20 mouse cellular contexts compared by ENCODE assay signal in the genomic region with DNA sequence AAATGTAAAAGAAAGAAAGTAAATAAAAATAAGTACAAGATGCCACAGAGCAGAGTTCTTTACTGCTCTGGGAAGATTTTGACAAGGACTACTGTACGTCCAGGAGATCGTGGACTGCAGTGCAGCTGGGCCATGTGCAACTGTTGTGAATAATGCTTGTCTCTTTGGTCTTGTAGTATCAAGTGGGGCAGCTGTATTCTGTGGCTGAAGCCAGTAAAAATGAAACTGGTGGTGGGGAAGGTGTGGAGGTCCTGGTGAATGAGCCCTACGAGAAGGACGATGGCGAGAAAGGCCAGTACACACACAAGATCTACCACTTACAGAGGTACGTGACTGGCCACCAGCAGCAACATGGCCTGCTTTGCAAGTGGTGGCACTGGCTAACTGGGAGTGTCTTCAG. TPM values are rescaled to one million over a fixed set of nuclear protein-coding genes. Genes with fewer than 3 reads are reported as not detected.
A peak's percentile ranks its signal among the peaks of the same experiment; 100 is the strongest.
DNase-seq lines count a peak whose midpoint lies in the region; ATAC-seq and TF ChIP-seq lines count a peak whose summit lies in the region.
"Had no signal": no experiment of that assay in that cellular context is flagged by ENCODE, and none has a peak within 500 bp of the region (broad histone marks: within the 10 kb centered on the region; RNA-seq: fewer than 3 reads in every experiment).

No protein-coding gene starts in this region.

- no peaks in the 10 kb centered on the region for H3K27me3 ChIP-seq in kidney, embryonic 14.5 days (ENCODE audit: control insufficient read depth, insufficient read depth, low read length)
- H3K27me3 ChIP-seq in lung, postnatal 0 days (replicated peaks; ENCODE audit: insufficient read depth, low read length) = no peaks in the 10 kb centered on the region
- no peaks in the 10 kb centered on the region for H3K27me3 ChIP-seq in thymus, adult 2 months (ENCODE audit: control insufficient read depth, insufficient read depth, low read length)
- H3K27me3 ChIP-seq: liver, embryonic 13.5 days had no signal

- no peaks in the 10 kb centered on the region for H3K9me3 ChIP-seq in kidney, embryonic 14.5 days (ENCODE audit: control insufficient read depth, low read length)
- H3K9me3 ChIP-seq in lung, postnatal 0 days (ENCODE audit: low read length) = no peaks in the 10 kb centered on the region
- H3K9me3 ChIP-seq: heart, embryonic 10.5 days; liver, embryonic 13.5 days had no signal

- TF ChIP-seq POLR2A in thymus, adult 2 months (IDR thresholded peaks at IDR 0.05; ENCODE audit: control insufficient read depth, extremely low read depth, insufficient read depth, low read length, poor library complexity) = no peak

- DNase-seq in gastrocnemius, adult 2 months = no peak
- no peak for DNase-seq in gastrocnemius, postnatal 36 days
- DNase-seq in kidney, adult 8-10 months = no peak
- DNase-seq in lung, postnatal 0 days (ENCODE audit: low spot score) = no peak
- no peak for DNase-seq in lung, adult 18-20 months
- no peak for DNase-seq in thymus, adult 2 months
- DNase-seq: adrenal gland, postnatal 36 days; cerebellum, adult 2 months; cerebellum, postnatal 36 days; gastrocnemius, postnatal 14 days; heart, postnatal 4 days; kidney, adult 18-20 months; liver, embryonic 13.5 days; lung, postnatal 36 days; retina, postnatal 1 day; thymus, postnatal 36 days had no signal

- H3K36me3 ChIP-seq in kidney, embryonic 14.5 days (ENCODE audit: control insufficient read depth, insufficient read depth, low read length) = peaks cover 67% of the 10 kb centered on the region
- H3K36me3 ChIP-seq in lung, postnatal 0 days (ENCODE audit: insufficient read depth, low read length) = peaks cover 24% of the 10 kb centered on the region
- H3K36me3 ChIP-seq in thymus, adult 2 months (ENCODE audit: control insufficient read depth, insufficient read depth, low read length) = peaks cover 61% of the 10 kb centered on the region

- WGBS in kidney, embryonic 14.5 days = 68% methylated on average over 6 of the region's 6 CpGs
- WGBS in lung, postnatal 0 days = 80% methylated on average over 6 of the region's 6 CpGs
- WGBS in thymus, adult 2 months = 89% methylated on average over 6 of the region's 6 CpGs

- no peak overlapping the region for H3K9ac ChIP-seq in kidney, embryonic 14.5 days (ENCODE audit: low read depth, low read length)
- no peak overlapping the region for H3K9ac ChIP-seq in lung, postnatal 0 days (replicated peaks; ENCODE audit: low read depth)
- H3K9ac ChIP-seq: liver, embryonic 13.5 days had no signal

- H3K4me2 ChIP-seq in kidney, embryonic 14.5 days (replicated peaks; ENCODE audit: low read depth, low read length) = no peak overlapping the region
- H3K4me2 ChIP-seq in lung, postnatal 0 days (replicated peaks; ENCODE audit: low read depth, low read length) = no peak overlapping the region
- H3K4me2 ChIP-seq: liver, embryonic 13.5 days; midbrain, embryonic 11.5 days had no signal

- peak overlapping the region; percentile 0; the same call in 1 of the 2 replicates for H3K4me3 ChIP-seq in gastrocnemius, adult 2 months
- no peak overlapping the region for H3K4me3 ChIP-seq in kidney, embryonic 14.5 days (ENCODE audit: low read length)
- H3K4me3 ChIP-seq in lung, postnatal 0 days (ENCODE audit: low read depth, low read length) = no peak overlapping the region
- no peak overlapping the region for H3K4me3 ChIP-seq in thymus, adult 2 months (ENCODE audit: control insufficient read depth, insufficient read depth, low read length)
- H3K4me3 ChIP-seq: heart, embryonic 10.5 days; liver, embryonic 13.5 days had no signal

- TF ChIP-seq EP300 in lung, postnatal 0 days (IDR thresholded peaks at IDR 0.05) = no peak

- no peaks in the 10 kb centered on the region for H3K4me1 ChIP-seq in kidney, embryonic 14.5 days (ENCODE audit: control insufficient read depth, insufficient read depth, low read length)
- 0 out of 2 replicates have a peak, but pooled peaks cover 3% of the 10 kb centered on the region for H3K4me1 ChIP-seq in lung, postnatal 0 days (ENCODE audit: insufficient read depth, low read depth, low read length)
- H3K4me1 ChIP-seq in thymus, adult 2 months (replicated peaks; ENCODE audit: control insufficient read depth, insufficient read depth, low read length) = peaks cover 19% of the 10 kb centered on the region

- TF ChIP-seq CTCF in gastrocnemius, adult 2 months (IDR thresholded peaks at IDR 0.05) = no peak
- no peak for TF ChIP-seq CTCF in lung, postnatal 0 days (IDR thresholded peaks at IDR 0.05)
- TF ChIP-seq CTCF in thymus, adult 2 months (IDR thresholded peaks at IDR 0.05; ENCODE audit: borderline replicate concordance, control insufficient read depth, extremely low read depth, insufficient read depth, low read length, poor library complexity) = no peak

- ATAC-seq in kidney, embryonic 14.5 days (ENCODE audit: low FRiP score, low TSS enrichment) = no peak
- ATAC-seq in lung, postnatal 0 days = no peak
- ATAC-seq: forebrain, embryonic 14.5 days had no signal

- peak overlapping the region; percentile 94 for H3K27ac ChIP-seq in gastrocnemius, adult 2 months
- H3K27ac ChIP-seq in kidney, embryonic 14.5 days (ENCODE audit: low read depth, low read length) = peak overlapping the region; percentile 19; the same call in 1 of the 2 replicates
- H3K27ac ChIP-seq in lung, postnatal 0 days (ENCODE audit: low read length) = peak overlapping the region; percentile 20; the same call in 1 of the 2 replicates
- H3K27ac ChIP-seq in thymus, adult 2 months (ENCODE audit: control insufficient read depth, insufficient read depth, low read length) = no peak overlapping the region
- H3K27ac ChIP-seq: heart, embryonic 10.5 days; liver, embryonic 13.5 days had no signal

- intact Hi-C loops in gastrocnemius, adult 2 months (cut with DNase I) = loop anchor here (2.0 kb wide), 1 partner anchor 17 kb away; no protein-coding TSS in a partner anchor
- intact Hi-C loops in gastrocnemius, postnatal 36 days (cut with DNase I) = no loop called here

RNA-seq across cellular contexts. Expression of gene Pitpna, which starts 10.1 kb away (rescaled TPM):
- 100 to 1,000 TPM; 151 to 206 TPM for total RNA-seq in gastrocnemius, adult 2 months (2021)
- 100 to 1,000 TPM; 186 to 223 TPM for total RNA-seq in gastrocnemius, postnatal 36 days (2021)
- 78.2 and 99.5 TPM in 2 replicates for polyA plus RNA-seq in kidney, embryonic 14.5 days (2014; fragmentation: Nextera tagmentation; extraction: Ambion mirVana)
- polyA plus RNA-seq in lung, postnatal 0 days (2015; fragmentation: Nextera tagmentation; extraction: Ambion mirVana) = 71.1 and 74.4 TPM in 2 replicates
- polyA plus RNA-seq in thymus, adult 2 months (2012; rRNA removed) = 99.7 and 108 TPM in 2 replicates

RNA-seq across cellular contexts. Expression of gene Inpp5k, which starts 32.8 kb away (rescaled TPM):
- total RNA-seq in gastrocnemius, adult 2 months (2021) = 10 to 100 TPM; 25.9 to 27.4 TPM
- 10 to 100 TPM; 20.4 to 24.0 TPM for total RNA-seq in gastrocnemius, postnatal 36 days (2021)
- polyA plus RNA-seq in kidney, embryonic 14.5 days (2014; fragmentation: Nextera tagmentation; extraction: Ambion mirVana) = 24.9 and 30.1 TPM in 2 replicates
- polyA plus RNA-seq in lung, postnatal 0 days (2015; fragmentation: Nextera tagmentation; extraction: Ambion mirVana) = 60.2 and 71.4 TPM in 2 replicates
- polyA plus RNA-seq in thymus, adult 2 months (2012; rRNA removed) = 149 and 164 TPM in 2 replicates

RNA-seq across cellular contexts. Expression of gene Myo1c, which starts 52.3 kb away (rescaled TPM):
- total RNA-seq in gastrocnemius, adult 2 months (2021) = 10 to 100 TPM; 34.1 to 43.9 TPM
- total RNA-seq in gastrocnemius, postnatal 36 days (2021) = 10 to 100 TPM; 37.4 to 41.5 TPM
- polyA plus RNA-seq in kidney, embryonic 14.5 days (2014; fragmentation: Nextera tagmentation; extraction: Ambion mirVana) = 21.5 and 32.0 TPM in 2 replicates
- 88.5 and 102 TPM in 2 replicates for polyA plus RNA-seq in lung, postnatal 0 days (2015; fragmentation: Nextera tagmentation; extraction: Ambion mirVana)
- 78.0 and 90.2 TPM in 2 replicates for polyA plus RNA-seq in thymus, adult 2 months (2012; rRNA removed)
